Mouse (Mus musculus) brain, adult 2 months (tissue): ENCODE results near the gene Cd83.

Experiments
- DNase-seq: peaks from one replicate; pipeline ENCODE4 v3.0.0; 2011; ENCODE audit warnings: low read depth, low spot score

The Cd83 gene

DNA sequence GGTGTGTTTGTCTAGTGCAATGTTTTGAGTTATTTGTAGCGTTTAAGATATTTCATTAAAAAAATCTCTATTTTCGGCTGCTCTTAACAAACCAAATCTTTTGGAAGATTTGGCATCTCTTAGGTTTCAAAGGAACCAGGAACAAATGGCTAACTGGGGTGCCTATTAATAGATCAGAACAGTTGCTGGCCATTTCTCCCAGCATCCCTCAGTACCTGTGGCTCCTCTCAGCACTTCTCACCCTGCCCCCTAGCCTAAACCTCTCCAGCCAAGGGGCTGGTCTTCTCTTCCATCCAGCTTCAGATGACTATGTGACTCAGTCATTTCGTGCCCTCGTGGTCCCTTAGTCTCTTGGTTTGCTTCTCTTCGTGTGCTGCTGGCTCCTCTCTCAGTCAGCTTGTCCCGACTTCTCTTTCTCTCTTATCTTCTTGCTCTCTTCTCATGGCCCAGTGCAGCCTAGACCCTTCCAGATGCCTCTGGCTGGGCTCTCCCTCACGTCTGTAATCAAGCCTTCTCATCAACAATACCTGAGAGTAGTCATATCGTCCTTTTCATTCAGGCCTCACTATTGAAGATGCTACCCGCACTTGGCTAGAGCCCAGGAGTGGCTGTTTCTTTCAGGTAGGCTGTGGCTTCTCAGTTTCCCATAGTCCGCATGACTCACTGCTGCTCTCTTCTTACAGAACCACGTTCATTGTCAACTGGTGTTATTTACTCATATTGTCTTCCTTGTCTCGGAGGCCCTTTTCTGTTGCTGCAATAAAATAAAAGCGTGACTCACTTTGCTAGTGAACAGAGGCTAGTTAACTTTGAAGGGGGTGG, 9.8 kb upstream of the Cd83 start:
- no peak for DNase-seq

DNA sequence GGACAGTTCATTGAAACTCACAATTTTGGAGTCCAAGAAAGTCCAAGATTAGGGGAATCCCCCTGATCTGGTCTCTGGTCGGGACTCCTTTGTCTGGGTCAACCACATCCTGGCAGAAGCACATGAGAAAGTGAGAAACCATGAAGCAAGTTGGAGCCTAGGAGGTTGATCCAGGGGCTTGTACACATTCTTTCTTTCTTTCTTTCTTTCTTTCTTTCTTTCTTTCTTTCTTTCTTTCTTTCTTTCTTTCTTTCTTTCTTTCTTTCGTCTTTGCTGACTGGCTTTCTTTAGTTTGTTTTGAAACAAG, 9.2 kb upstream of the Cd83 start:
- no peak for DNase-seq

- no peak for DNase-seq
Observed at GRCm38 (mm10) chr13:43777321-43778002, 7.1 kb upstream of the Cd83 start.

DNA sequence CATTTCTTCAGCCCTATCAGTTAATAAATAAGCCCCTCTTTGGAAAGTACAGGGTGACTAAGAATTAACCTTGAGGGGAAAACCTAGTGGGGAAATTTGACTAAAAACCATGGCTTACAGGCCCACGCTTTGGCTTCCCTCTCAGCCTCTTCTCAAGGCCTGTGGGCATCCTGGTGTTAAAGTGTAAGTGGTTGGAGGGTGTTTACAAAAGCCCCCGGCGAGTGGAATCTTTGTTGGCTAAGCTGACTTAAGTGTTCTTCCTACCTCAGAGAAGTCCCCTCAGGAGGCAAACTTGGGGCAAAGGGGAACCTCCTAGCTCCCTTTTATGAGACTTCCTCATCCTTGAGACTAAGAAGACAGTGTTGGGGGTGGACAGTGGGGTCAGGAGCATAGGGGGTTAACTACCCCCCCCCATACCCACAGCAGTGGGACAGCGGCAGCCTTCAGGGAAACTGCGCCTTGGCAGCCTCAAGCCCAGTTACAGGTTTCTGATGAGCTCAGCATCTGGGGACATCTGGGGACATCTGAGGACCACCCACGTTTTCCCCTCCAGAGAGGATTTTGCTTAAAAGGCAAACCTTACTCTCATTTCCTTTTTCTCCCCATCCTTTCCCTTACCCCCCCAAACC, 6.4 kb upstream of the Cd83 start:
- no peak for DNase-seq

GRCm38 (mm10) chr13:43778971-43779370, 5.6 kb upstream of the Cd83 start:
- no peak for DNase-seq

- no peak for DNase-seq
Observed at GRCm38 (mm10) chr13:43780071-43780470, 4.5 kb upstream of the Cd83 start.

DNA sequence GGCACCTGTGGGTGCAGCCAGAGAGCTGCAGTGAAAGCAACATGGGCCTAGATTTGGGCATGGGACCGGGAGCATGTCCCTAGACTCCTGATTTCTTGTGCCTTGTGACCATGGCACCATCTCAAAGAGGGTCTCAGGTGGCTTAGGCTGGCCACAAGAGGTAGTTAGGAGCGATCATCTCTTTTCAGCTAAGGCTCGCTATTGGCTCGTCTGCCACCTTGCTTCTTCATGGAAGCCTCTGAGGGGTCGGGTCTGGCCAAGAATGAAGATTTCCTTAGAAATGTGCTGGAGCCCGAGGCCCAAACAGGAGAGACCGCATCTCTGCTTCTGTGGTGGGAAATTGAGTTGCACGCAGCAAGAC, 1.1 kb downstream of the Cd83 start:
- peak; percentile 27 for DNase-seq

- DNase-seq, result no peak
Observed at GRCm38 (mm10) chr13:43786171-43786795, 1.7 kb downstream of the Cd83 start.

GRCm38 (mm10) chr13:43787262-43787661, 2.7 kb downstream of the Cd83 start:
- DNase-seq, result no peak

DNA sequence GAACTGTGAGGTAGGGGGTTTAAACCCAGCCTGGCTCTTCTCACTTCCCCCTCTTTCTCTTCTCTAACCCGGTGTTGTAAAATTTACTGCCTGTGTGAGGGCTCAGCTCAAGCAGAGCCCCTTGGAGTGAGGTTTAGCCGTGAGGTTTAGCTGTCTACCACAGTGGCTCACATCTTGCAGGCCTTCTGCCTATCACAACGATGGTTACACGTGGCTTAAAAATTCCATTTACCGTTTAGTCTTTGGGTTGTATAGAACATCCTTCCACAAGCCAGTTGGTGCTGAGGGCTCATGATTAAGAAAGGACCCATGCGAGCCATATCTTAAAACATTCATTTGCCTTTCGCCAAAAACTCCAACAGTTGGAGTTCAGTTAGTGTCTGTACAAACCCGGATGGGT, 3.5 kb downstream of the Cd83 start:
- no peak for DNase-seq

- DNase-seq, result peak; percentile 50
Observed at GRCm38 (mm10) chr13:43788983-43789645, 4.5 kb downstream of the Cd83 start.

GRCm38 (mm10) chr13:43790229-43791001, 5.8 kb downstream of the Cd83 start:
- DNase-seq, result no peak

GRCm38 (mm10) chr13:43795334-43795733, 10.8 kb downstream of the Cd83 start:
- DNase-seq, result peak; percentile 79

GRCm38 (mm10) chr13:43798655-43799054, 14.1 kb downstream of the Cd83 start:
- DNase-seq, result no peak

- peak; percentile 86 for DNase-seq
Observed at GRCm38 (mm10) chr13:43800136-43800535, 15.6 kb downstream of the Cd83 start.

- no peak for DNase-seq
Observed at GRCm38 (mm10) chr13:43801961-43802360, 17.4 kb downstream of the Cd83 start.

- DNase-seq, result no peak
Observed at GRCm38 (mm10) chr13:43802361-43803137, 18.0 kb downstream of the Cd83 start.

- no peak for DNase-seq
Observed at GRCm38 (mm10) chr13:43804648-43805047, 20.1 kb downstream of the Cd83 start.

DNA sequence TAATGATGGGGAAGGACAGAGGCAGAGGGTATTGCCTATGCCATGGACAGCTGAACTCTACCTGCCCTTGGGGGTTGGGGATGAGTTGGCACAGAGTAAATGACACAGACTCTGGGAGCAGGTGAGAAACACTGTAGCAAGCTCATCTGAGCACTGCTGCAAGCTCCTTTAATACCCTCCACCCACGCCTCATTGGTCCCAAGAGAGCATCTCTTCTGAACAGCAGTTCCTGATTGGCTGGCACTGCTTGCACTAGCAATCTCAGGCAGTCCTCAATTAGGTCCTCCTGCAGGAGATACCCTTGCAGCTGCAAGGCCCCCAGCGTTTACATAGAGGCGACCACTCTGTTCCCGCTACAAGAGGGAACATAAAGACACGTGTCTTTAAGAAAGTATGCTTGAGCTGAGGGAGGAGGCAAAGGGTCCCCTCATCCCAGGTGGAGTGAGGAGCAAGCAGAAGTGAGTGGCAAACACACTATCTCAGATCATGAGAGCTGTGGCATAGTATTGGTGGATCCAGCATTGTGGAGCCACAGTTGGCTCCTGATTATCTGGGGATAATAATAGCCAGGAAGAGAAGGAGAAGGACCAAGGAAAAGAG, 20.7 kb downstream of the Cd83 start:
- DNase-seq, result no peak
